Mouse (Mus musculus) bone marrow, adult 2 months (tissue): Measurements from ENCODE around the gene Pik3c2b.

Experiments
- CTCF ChIP-seq: fragments of 200-500 bp; IDR thresholded peaks from 2 replicates; pipeline ENCODE4 v1.5.1; 2011; ENCODE audit warnings: low read length, control low read depth; ENCODE audit not compliant: control insufficient read depth, insufficient read depth
- POLR2A ChIP-seq: fragments of 200-500 bp; IDR thresholded peaks from 2 replicates; pipeline ENCODE4 v1.6.1; 2011; ENCODE audit warnings: low read depth, mild to moderate bottlenecking, control low read depth, low read length, borderline replicate concordance; ENCODE audit not compliant: control insufficient read depth

DNA sequence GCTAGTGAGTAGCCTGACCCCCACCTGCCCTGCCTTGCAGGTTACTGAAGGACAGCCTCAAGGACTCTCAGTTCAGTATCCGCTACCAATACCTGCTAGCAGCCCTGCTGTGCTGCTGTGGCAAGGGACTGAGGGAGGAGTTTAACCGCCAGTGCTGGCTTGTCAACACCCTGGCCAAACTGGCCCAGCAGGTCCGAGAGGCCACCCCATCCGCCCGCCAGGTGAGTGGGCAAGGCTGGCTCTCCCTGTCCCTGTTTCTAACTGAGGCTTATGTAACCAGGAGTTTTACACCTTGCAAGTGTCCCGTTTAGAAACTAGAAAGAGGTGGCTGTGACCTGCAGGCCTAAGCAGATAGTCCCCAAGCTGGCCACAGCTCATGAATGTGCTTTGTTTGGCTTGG lies 45.2 kb downstream of the Pik3c2b start:
- TF ChIP-seq CTCF = no peak
- no peak for TF ChIP-seq POLR2A
